Mouse (Mus musculus) hindbrain, embryonic 11.5 days (tissue): ENCODE results near the gene Palm2. TPM values are rescaled to one million over a fixed set of nuclear protein-coding genes. Genes with fewer than 3 reads are reported as not detected.
A peak's percentile ranks its signal among the peaks of the same experiment; 100 is the strongest.

Experiments used
- ATAC-seq: fragments of 200-750 bp; cut with Nextera tagmentation; 2 replicates; pipeline ENCODE4 v1.8.0; 2017; ENCODE audit warnings: mild to moderate bottlenecking, moderate TSS enrichment, moderate library complexity; ENCODE audit not compliant: low FRiP score
- DNase-seq: peaks from one replicate; pipeline ENCODE4 v3.0.0-alpha.2; 2015; ENCODE audit warnings: low spot score
- H3K27ac ChIP-seq: fragments of 300-500 bp; sonication (generic); 2 replicates; pipeline ENCODE4 v1.5.1; 2014; ENCODE audit warnings: mild to moderate bottlenecking, low read depth, low read length
- H3K27me3 ChIP-seq: fragments of 300-500 bp; sonication (generic); 2 replicates; pipeline ENCODE4 v1.6.1; 2014; ENCODE audit warnings: mild to moderate bottlenecking, low read length, moderate library complexity, mixed read lengths; ENCODE audit not compliant: control insufficient read depth, insufficient read depth
- H3K36me3 ChIP-seq: fragments of 300-500 bp; sonication (generic); 2 replicates; pipeline ENCODE4 v1.6.1; 2014; ENCODE audit warnings: mild to moderate bottlenecking, low read length, moderate library complexity, mixed read lengths; ENCODE audit not compliant: control insufficient read depth, insufficient read depth
- H3K4me1 ChIP-seq: fragments of 300-500 bp; sonication (generic); replicated peaks from 2 replicates; pipeline ENCODE4 v1.6.1; 2014; ENCODE audit warnings: low read length, mixed read lengths; ENCODE audit not compliant: control insufficient read depth, insufficient read depth
- H3K4me2 ChIP-seq: fragments of 300-500 bp; sonication (generic); replicated peaks from 2 replicates; pipeline ENCODE4 v1.6.1; 2014; ENCODE audit warnings: mild to moderate bottlenecking, low read depth, low read length
- H3K4me3 ChIP-seq: fragments of 300-500 bp; sonication (generic); 2 replicates; pipeline ENCODE4 v1.5.1; 2014; ENCODE audit warnings: low read depth, low read length
- H3K9ac ChIP-seq: fragments of 300-500 bp; sonication (generic); 2 replicates; pipeline ENCODE4 v1.6.1; 2014; ENCODE audit warnings: low read depth, low read length
- H3K9me3 ChIP-seq: fragments of 300-500 bp; sonication (generic); 2 replicates; pipeline ENCODE4 v1.6.1; 2016; ENCODE audit warnings: low read length; ENCODE audit not compliant: control insufficient read depth
- WGBS: fragments of 180-500 bp; shearing (Covaris S2); extraction: QIAGEN DNeasy Blood & Tissue Kit; methylation state at CpG from one replicate; pipeline ENCODE4 v1.1.7; 2014; 5-methylcytosine and 5-hydroxymethylcytosine counted together
- polyA plus RNA-seq: library from polyadenylated mRNA; unstranded; fragments of >200 nt; fragmentation: Nextera tagmentation; extraction: Ambion mirVana; gene quantifications from 2 replicates; pipeline ENCODE4 v1.2.1, GENCODE M21; 2014

The Palm2 gene
- polyA plus RNA-seq, 1 experiment from 2014 or later = 3.6 TPM

DNA sequence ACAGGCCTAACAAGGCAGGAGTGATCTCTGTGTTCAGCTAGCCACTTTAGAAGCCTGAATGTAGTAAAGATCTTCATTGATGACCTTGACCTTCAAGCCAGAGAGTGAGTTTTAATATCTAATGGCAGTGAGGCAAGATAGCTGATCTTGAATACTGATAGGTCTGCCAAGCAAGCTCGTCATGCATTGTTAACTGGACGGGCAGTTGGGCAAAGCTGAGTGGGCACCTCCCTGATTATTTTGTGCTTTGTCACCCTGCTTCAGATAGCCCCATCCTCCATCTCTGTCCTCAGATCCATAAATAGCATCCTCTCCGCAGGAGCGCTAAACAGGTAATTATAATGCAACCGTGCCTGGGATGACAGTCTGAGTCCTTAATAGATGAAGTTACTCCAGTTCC, 198.3 kb downstream of the Palm2 start:
- DNase-seq = no peak
- Histone ChIP-seq H3K4me1 (no peaks in the 10 kb centered on the region), H3K27ac (no peak overlapping the region), H3K9ac (no peak overlapping the region), H3K27me3 (no peaks in the 10 kb centered on the region), H3K4me3 (no peak overlapping the region), H3K9me3 (no peaks in the 10 kb centered on the region), H3K36me3 (no peaks in the 10 kb centered on the region), H3K4me2 (no peak overlapping the region)
- WGBS = 88% methylated on average over 5 of the region's 5 CpGs
- no peak for ATAC-seq

DNA sequence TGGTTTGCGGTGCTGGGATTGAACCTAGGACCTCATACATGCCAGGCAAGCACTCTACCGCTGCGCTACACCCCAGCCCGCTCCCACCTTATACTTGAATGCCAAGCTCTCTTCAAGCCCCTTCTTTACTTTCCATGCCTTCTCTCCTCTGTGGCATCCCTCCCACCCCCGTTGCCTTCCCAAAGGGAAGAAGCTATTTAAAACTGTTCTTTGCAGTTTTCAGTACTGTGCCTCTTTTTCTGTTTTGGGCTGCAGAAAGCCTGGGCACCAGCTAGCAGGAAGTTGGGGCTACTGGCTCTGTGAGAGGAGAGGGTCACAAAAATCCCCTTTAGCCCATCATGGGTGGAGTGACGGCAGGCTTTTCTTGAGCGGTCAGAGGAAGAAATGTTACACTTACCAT, 199.0 kb downstream of the Palm2 start:
- no peak for ATAC-seq

DNA sequence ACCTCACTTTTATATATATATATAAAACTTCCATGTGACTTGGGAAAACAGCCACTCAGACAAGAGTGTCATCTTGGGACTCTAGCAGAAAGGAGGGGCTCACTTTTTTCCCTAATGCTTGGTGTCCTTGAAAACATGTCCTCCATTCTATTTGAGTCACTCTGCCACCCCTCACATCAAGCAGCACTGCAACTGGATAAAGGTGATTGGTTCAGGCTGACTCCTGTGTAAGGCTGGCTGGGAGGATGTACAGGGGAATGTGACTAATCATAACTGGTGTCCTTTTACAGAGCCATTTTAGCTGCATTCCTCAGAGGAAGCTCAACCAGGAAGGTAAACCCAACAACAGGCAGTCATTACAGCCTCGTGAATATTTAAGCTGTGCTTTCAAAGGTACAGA, 200.9 kb downstream of the Palm2 start:
- Histone ChIP-seq H3K27me3 (no peaks in the 10 kb centered on the region), H3K27ac (no peak overlapping the region), H3K4me3 (no peak overlapping the region), H3K4me1 (no peaks in the 10 kb centered on the region), H3K4me2 (no peak overlapping the region), H3K36me3 (no peaks in the 10 kb centered on the region), H3K9me3 (no peaks in the 10 kb centered on the region), H3K9ac (no peak overlapping the region)
- DNase-seq (no peak), ATAC-seq (no peak)
- 79% methylated on average over 1 of the region's 1 CpGs for WGBS

More for the DNA sequence above, 199.0 kb downstream of the Palm2 start:
- no peaks in the 10 kb centered on the region for H3K27me3 ChIP-seq
- no peak overlapping the region for H3K9ac ChIP-seq
- 88% methylated on average over 7 of the region's 7 CpGs for WGBS
- no peak overlapping the region for H3K4me3 ChIP-seq
- no peaks in the 10 kb centered on the region for H3K4me1 ChIP-seq
- no peak overlapping the region for H3K4me2 ChIP-seq
- no peak overlapping the region for H3K27ac ChIP-seq
- no peak for DNase-seq
- H3K36me3 ChIP-seq = no peaks in the 10 kb centered on the region
- H3K9me3 ChIP-seq = no peaks in the 10 kb centered on the region

DNA sequence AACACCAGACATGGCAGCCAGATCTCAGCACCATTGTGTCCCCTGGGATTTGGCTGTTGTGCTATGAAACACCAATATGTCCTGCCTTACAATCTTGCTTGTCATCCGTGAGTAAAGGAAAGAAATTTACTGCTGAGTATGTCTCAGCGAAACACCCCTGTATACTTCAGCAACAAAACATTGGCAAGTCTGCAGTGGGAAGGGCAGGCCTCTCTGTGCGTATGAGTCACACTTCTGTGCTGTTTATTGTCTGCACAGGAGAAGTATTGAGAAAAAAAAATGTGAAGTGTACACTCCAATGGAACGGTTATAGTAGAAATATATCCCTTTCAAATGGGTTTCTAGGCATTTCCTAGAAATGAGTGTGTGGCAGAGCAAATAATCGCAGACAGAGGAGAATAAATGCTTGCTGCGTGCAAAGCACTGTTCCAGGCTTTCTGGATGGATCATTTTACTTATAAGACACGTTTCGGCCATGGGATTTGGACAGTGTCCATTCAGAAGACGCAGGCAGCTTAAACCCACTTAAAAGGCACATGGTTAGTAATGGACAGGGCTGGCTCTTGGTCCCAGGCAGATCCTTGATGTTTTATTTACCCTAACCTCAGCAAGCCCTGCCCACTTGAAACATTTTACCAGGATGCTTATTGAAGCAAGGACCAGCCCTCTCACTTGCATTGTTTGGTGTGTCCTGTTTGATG, 202.9 kb downstream of the Palm2 start:
- Histone ChIP-seq H3K4me1 (no peaks in the 10 kb centered on the region), H3K4me2 (no peak overlapping the region), H3K27ac (no peak overlapping the region), H3K36me3 (no peaks in the 10 kb centered on the region), H3K27me3 (no peaks in the 10 kb centered on the region), H3K9ac (no peak overlapping the region), H3K9me3 (no peaks in the 10 kb centered on the region), H3K4me3 (no peak overlapping the region)
- no peak for DNase-seq
- ATAC-seq = no peak
- 82% methylated on average over 9 of the region's 9 CpGs for WGBS

DNA sequence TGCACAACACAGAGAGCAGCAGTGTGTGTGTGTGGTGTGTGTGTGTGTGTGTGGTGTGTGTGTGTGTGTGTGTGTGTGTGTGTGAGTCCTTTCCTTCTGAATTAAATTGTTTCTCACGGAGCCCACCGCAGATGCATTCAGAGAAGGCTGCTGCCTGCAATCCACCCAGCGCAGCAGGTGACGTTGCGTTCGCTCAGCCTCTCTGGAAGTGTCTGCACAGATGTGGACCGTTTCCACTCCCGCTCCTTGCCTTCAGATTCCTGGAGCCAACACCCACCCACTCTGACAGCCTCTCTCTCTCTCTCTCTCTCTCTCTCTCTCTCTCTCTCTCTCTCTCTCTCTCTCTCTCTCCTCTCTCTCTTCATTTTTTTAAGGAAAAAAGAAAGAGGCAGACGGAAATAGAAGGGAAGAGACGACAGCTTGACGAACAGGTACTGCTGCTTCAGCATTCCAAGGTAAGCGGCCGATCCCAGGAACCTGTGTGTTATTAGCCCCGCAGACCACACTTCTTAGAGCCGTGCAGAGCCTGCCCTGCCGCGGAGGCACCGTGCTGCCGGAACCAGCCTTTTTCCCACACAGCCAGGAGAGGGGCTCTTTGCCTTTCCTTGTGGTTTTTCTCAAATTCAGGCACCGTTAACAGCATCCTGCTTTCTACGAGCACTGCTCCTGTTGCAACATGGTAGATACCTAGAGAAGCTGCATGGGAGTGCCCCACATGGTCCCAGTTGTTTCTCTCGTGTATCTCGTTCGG, 203.8 kb downstream of the Palm2 start:
- Histone ChIP-seq H3K27ac (no peak overlapping the region), H3K4me2 (peak overlapping the region; percentile 33), H3K4me1 (no peaks in the 10 kb centered on the region), H3K9me3 (no peaks in the 10 kb centered on the region), H3K36me3 (no peaks in the 10 kb centered on the region), H3K4me3 (peak overlapping the region; percentile 9; the same call in 1 of the 2 replicates), H3K9ac (no peak overlapping the region), H3K27me3 (no peaks in the 10 kb centered on the region)
- ATAC-seq = no peak
- 37% methylated on average over 24 of the region's 24 CpGs for WGBS
- DNase-seq = peak; percentile 28

DNA sequence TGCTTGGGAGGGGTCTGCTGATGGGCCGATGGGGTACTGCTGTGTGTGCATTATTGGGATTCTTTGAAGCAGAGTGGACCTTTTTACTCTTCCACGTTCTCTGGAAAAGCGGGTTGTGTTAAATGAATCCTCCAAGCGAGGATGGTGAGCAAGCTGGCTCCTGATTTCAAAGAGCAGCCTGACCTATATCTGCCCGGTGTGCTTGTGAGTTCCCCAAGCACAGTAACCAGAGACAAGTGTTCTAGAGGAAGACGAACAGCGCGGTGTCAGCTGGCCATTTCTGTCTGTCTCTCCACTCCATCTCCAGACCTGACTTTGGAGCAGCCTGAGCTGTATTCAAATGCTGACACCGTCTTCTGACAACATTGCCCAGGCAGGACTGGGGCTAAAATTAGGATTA, 204.9 kb downstream of the Palm2 start:
- H3K4me2 ChIP-seq = no peak overlapping the region

DNA sequence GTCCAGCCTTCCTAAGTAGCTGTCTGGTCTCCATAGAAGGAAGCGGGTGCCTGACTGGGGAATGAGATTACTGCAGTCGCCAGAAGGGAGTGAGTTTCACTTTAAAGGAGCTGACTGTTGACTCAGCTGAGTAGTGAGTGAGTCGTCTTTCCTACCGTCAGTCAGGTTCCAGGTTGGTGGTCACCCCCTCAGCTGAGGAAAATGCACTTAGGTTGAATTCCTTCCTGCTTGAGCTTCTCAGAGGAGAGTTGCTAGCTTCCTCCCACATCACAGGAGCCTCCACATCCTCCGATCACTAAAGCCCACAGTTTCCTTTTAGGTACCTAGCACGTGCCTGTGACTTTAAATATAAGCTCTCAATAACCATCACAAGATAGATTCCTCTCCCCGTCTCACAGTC, 206.2 kb downstream of the Palm2 start:
- Histone ChIP-seq H3K9me3 (no peaks in the 10 kb centered on the region), H3K4me2 (no peak overlapping the region), H3K9ac (no peak overlapping the region), H3K4me1 (no peaks in the 10 kb centered on the region), H3K27me3 (no peaks in the 10 kb centered on the region), H3K27ac (no peak overlapping the region), H3K4me3 (no peak overlapping the region), H3K36me3 (no peaks in the 10 kb centered on the region)
- 55% methylated on average over 7 of the region's 7 CpGs for WGBS
- DNase-seq = no peak
- ATAC-seq = no peak

More for the DNA sequence above, 204.9 kb downstream of the Palm2 start:
- DNase-seq (no peak), ATAC-seq (no peak)
- Histone ChIP-seq H3K9me3 (no peaks in the 10 kb centered on the region), H3K27ac (no peak overlapping the region), H3K36me3 (no peaks in the 10 kb centered on the region), H3K9ac (no peak overlapping the region), H3K27me3 (no peaks in the 10 kb centered on the region), H3K4me3 (no peak overlapping the region), H3K4me1 (no peaks in the 10 kb centered on the region)
- 84% methylated on average over 9 of the region's 9 CpGs for WGBS

DNA sequence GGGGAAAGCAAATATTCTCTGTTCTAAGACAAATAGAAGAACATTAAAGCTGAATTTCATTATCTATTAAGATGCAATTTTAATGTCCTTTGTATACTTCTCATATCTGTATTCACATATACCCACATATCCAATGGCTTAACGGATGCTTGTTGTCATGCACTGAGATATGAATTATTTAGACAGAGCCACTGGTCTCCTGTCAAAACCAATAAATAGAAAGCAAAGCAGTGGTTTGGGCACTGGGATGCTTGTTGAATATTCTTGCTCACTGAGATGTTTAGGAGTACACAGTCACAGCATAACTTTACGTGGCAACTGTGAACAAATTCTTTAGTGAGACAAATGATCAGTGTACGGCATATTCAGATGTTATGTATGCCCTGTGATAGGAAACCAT, 206.9 kb downstream of the Palm2 start:
- 89% methylated on average over 3 of the region's 3 CpGs for WGBS
- no peak for DNase-seq

DNA sequence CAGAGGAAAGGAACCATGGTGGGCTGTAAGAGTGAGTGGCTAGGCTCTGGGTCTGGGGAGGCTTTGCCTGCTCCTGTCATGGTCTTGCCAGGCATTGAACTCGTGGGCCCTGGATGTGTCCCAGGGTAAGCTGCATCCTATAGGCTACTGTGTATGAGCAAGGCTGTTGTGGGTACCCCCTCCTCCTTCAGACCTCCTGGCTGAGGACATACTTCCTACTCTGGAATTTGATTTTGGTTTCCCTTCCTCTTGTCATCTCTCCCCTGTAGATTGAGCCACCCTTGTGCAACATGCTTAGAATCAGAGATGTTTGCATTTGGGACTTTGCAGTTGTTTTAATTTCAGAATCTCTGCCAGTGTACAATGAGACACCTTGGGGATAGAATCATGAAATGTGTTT, 216.9 kb downstream of the Palm2 start:
- no peaks in the 10 kb centered on the region for H3K9me3 ChIP-seq
- DNase-seq (no peak), ATAC-seq (no peak)
- H3K4me2 ChIP-seq = no peak overlapping the region
- H3K27me3 ChIP-seq = no peaks in the 10 kb centered on the region
- H3K36me3 ChIP-seq = no peaks in the 10 kb centered on the region
- 76% methylated on average over 1 of the region's 1 CpGs for WGBS
- no peak overlapping the region for H3K4me3 ChIP-seq
- no peak overlapping the region for H3K27ac ChIP-seq
- H3K9ac ChIP-seq = no peak overlapping the region
- no peaks in the 10 kb centered on the region for H3K4me1 ChIP-seq

More for the DNA sequence above, 206.9 kb downstream of the Palm2 start:
- H3K27ac ChIP-seq = no peak overlapping the region
- no peak overlapping the region for H3K4me3 ChIP-seq
- H3K4me2 ChIP-seq = no peak overlapping the region
- H3K36me3 ChIP-seq = no peaks in the 10 kb centered on the region
- H3K9ac ChIP-seq = no peak overlapping the region
- no peak for ATAC-seq
- no peaks in the 10 kb centered on the region for H3K27me3 ChIP-seq
- no peaks in the 10 kb centered on the region for H3K4me1 ChIP-seq
- H3K9me3 ChIP-seq = no peaks in the 10 kb centered on the region
